Mouse (Mus musculus) left cerebral cortex, adult 8-10 months (tissue): ENCODE measurements at regions not wholly inside any gene's neighbourhood (a gene's known extent, or its start where the extent isn't known, plus 50 kb on each side); places are given as distances from the start of the nearest gene placed in this dataset.
"Not testable (repeated sequence)": the region's sequence is repeated elsewhere in the genome, so short reads cannot be mapped to it uniquely, and the experiment has no call there.

Source experiments
- DNase-seq, 2 experiments: peaks; one replicate each; pipeline ENCODE4 v3.0.0; 2022; ENCODE audit warnings: low spot score in 2 of 2

DNA sequence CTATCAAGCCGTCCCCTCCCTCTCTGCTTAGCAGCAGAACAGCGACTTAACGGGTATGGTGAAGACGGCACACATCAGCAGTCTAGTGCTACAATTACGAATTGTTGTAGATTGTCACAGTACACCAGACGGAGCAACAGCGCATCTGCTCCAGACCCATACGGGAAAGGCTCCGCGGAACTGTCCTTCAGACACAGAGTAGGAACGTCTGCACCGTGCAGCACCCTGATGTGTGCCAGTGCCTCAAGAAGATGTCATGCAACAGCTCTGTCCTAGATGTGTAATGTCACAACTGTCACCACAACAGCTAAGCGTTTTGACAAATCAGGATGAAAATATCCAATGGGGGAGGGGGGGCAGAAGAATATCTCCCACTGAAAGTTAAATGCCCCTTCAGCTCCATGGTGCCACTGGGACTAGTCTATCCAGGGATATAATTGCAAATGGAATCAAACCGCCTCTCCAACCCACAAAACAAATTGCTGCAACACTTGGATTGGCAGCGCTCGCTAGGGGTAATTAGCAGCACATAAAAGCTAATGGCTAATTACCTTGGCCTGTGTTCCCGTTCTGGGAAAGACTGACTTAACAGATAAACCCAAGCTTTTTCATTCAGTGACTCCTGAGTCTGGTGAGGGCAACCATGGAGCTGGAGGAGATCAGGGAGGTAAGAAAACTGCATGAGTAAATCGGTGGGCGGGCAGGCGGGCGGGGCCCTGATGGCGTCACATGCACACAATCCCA is 472.6 kb downstream of the Zfp704 start:
- no peak for DNase-seq

GRCm38 (mm10) chr3:9133991-9134390 is 475.9 kb downstream of the Zfp704 start:
- DNase-seq = no peak

- no peak for DNase-seq
These were observed 477.7 kb downstream of the Zfp704 start for GRCm38 (mm10) chr3:9132104-9132751.

DNA sequence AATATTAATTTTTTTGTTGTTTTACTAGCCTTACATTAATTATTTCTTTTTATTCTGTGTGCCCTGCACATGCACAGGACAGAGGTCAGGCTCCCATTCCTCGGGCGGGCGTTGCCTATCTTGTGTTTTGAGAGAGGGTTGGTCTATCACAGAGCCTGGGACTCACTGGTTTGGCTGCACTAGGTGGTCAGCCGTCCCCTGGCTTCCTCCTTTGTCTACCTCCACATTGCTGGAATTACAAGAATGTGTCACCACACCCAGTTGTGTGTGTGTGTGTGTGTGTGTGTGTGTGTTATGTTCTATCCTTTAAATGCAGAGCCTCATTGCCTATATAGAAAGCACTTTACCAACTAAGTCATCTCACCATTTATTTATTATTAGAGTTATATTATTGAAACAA is 478.5 kb downstream of the Zfp704 start:
- DNase-seq = no peak

DNA sequence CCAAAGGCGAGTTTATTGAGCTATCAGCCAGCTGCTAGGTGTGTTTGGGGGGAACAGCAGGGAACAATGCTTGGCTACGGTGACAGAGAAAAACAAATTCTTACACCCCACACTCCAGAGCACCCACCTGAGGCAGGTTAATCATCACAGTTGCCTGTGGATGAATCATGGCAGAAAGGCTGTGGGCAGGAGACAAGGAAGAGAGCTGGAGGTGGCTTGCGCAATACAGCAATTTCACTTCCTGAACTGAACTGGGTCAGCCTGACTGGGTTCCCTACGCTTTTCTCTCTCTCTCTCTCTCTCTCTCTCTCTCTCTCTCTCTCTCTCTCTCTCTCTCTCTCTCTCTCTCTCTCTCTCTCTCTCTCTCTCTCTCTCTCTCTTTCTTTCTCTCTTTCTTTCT is 481.5 kb downstream of the Zfp704 start:
- DNase-seq = peak; percentile 7 to 51

DNA sequence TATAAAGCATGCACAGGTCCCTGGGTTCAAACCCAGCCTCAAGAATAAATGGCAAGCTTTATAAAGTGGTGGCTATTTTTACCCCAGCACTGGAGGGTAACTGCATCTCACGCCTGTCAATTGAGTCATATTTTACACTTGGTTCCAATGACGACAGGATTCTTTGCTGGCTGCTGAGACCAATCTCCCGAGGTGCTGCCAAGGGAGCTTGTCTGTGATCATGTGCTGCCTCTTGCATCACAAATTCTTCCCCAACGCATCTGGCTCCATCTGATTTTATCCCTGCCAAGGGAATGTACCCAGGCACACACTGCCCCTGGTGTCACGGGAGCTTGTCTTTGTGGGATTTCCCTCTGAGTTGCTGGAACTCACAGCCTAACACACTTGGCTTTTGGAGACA is 486.8 kb downstream of the Zfp704 start:
- DNase-seq = peak in 1 of 2 experiments; percentile 13

- DNase-seq = no peak
These were observed 492.0 kb downstream of the Zfp704 start for GRCm38 (mm10) chr3:9117913-9118312.

DNA sequence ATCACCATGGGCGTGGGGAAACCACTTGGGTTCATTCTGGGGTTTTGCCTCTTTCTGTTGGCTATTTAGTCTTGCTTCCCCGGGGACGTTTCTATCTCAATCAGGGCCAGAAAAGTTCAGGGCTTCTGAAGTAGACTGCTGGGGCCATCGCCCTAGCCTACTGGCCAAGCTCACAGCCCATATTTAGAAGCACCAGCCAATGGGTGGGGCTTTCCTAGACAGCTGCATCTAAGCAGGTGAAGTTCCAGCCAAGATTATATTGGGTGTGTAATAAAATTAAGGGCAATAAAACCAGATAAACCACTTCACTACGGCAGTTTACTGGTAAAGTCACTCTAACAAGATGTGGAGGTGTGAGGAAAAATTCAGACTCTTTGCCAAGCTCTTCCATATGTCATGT is 496.5 kb downstream of the Zfp704 start:
- DNase-seq = no peak

DNA sequence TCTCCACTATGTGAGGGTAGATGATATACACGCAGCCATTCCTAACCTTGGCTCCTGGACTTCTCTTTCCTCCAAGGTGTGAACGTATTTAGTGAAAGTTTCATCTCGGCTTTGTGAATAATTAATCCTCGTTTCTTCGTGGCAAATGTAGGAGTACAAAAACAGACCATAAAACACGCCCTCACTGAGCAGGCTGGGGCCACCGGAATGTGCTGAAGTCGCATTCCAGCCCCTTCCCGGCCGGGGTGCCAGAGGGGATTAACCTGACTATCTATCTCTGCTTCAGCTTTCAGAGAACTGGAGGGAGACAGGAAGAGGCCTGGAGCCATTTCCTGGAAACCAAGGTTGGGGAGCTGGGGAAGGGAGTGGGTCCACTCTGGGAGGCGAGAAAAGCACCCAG is 499.1 kb downstream of the Zfp704 start:
- no peak for DNase-seq

DNA sequence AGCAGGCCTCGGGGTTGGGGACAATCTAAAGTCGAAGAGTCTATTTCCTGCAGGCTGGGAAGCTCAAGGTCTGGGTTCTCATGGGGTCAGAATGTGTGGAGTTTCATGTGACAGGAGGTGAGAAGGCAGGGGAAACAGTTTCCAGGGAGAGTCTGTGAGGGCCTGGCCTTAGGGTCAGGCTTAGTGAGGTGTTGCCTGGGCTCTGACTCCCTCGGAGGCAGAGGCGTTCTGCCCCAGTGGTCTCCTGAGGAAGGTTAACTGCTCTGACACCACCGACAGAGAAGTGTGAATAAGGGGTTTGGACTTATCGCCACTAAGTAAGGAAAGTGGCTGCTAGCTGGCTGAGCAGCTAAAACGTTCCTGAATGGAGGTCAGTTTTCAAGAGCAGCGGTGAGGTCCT is 499.9 kb downstream of the Zfp704 start:
- no peak for DNase-seq

- DNase-seq = no peak
These were observed 500.4 kb downstream of the Zfp704 start for GRCm38 (mm10) chr3:9109485-9109884.

DNA sequence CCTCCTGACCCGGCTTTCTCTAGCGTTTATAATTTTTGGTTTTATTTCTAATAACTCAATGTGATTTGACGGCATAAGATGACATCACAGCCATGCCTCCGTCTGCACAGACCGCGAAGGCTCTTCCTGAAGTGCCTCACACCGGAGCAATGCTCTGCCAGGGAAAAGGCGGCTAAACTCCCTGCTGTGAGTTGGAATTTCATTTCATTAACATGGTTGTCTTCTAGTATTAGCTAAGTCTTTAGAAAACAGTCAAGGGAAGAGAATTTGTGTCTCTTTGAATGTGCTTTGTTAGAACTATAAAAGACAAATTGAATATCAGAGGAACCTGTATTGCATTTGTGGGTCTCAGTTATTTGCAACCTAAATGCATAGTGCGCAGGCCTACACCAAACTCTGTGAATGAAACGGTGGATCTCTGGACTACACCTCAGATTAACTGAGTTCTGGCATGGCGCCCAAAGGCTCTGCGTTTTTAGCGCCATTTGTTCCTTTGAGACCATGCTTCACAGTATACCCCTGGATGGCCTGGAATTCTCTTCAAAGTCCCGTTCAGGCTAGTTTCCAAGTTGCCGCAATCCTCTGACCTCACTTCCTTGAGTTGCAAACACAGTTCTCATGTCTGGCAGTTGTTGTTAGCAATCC is 502.0 kb downstream of the Zfp704 start:
- DNase-seq = no peak

DNA sequence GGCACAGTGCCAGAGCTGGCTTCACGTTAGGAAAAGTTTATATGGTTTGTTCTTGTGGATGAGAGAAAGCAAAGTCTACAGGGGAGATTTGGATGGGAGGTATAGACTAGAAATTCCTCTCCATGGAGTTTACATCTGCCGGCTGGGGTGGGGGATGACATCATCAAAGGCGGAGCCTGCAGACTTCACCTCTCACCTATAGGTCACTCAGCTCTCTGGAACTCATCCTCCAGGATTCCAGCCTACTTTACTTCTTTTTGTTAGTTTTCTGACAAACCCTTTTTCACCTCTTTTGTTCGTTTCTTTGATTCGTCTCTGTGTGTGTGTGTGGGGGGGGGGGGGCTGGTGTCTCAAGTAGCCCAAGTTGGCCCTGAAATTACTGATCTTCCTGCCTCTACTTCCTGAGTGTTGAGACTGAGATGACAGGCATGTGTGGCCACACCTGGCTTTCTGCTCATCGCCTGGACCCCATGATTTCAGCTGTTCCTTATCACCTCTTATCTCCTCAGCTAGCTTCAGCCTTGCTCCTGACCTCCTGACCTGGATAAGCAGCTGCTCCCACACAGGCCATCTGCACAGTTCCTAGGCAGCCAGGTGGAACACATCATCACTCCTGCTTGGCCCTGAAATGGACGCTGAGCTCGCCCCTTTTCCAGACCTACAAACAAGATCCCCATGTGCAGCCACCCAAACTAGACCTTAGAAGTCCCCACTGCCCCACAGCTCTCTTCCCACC is 504.5 kb downstream of the Zfp704 start:
- DNase-seq = no peak

DNA sequence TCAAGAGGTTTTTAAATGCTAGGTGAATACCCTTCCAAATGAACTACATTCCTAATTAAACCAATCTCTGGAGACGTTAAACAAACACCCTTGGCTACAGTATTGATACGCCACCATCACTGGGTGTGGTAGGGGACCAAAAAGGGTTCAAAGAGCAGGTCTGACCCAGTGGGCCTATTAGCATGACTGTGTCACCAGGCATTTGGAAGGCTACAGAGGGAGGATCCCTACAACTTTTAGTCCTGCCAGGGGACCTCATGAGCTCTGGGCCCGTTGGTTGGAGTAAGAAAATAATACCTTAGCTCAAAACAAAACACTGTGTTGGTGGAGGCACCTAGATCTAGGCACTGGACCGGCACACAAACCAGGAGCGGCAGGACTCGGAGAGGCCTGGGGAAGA is 506.4 kb downstream of the Zfp704 start:
- no peak for DNase-seq

GRCm38 (mm10) chr3:9101240-9101639 is 508.6 kb downstream of the Zfp704 start:
- no peak for DNase-seq

DNA sequence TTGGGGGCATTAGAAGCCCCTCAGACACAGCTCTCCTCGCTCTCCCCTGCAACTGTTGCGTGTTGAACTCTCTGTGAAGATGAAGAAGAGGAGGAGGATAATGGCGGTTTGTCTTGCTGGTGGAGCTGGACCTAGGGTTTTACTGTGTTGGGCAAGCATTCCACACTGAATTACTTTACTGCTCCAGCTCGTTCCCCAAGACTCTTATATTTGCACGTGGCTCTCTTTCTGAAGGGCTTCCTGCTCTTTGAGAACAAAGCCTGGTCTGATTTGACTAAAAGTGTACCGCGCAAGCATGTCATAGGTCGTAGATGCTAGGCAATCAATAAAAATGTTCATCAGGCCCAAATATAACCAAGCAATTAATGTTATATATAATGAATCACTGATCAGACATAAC is 509.1 kb downstream of the Zfp704 start:
- DNase-seq = no peak

- DNase-seq = no peak
These were observed 511.4 kb downstream of the Zfp704 start for GRCm38 (mm10) chr3:9098441-9098840.

- no peak for DNase-seq
These were observed 525.8 kb downstream of the Zfp704 start for GRCm38 (mm10) chr3:9084134-9084533.

- DNase-seq = no peak
These were observed 527.8 kb downstream of the Zfp704 start for GRCm38 (mm10) chr3:9082061-9082460.

GRCm38 (mm10) chr3:9078201-9078600 is 531.7 kb downstream of the Zfp704 start:
- DNase-seq = no peak

- peak; percentile 48 to 51 for DNase-seq
These were observed 533.2 kb downstream of the Zfp704 start for GRCm38 (mm10) chr3:9076696-9077095.

GRCm38 (mm10) chr3:9072471-9072870 is 537.4 kb downstream of the Zfp704 start:
- DNase-seq = not testable (repeated sequence)
